ENCODE assay signal across 8 mouse cellular contexts in genomic region chr5:31527117-31527680, GRCm38 (mm10). TPM values are rescaled to one million over a fixed set of nuclear protein-coding genes. Genes with fewer than 3 reads are reported as not detected.
DNase-seq lines count a peak whose midpoint lies in the region; ATAC-seq lines count a peak whose summit lies in the region.

No protein-coding gene starts in this region.

- H3K4me3 ChIP-seq in limb, embryonic 13.5 days: peak overlapping the region; percentile 97
- H3K4me3 ChIP-seq in neural tube, embryonic 15.5 days (replicated peaks): peak overlapping the region; percentile 95

- H3K36me3 ChIP-seq in limb, embryonic 13.5 days: peaks cover 35% of the 10 kb centered on the region
- H3K36me3 ChIP-seq in neural tube, embryonic 15.5 days: peaks cover 41% of the 10 kb centered on the region

- H3K9me3 ChIP-seq in limb, embryonic 13.5 days: no peaks in the 10 kb centered on the region
- no peaks in the 10 kb centered on the region for H3K9me3 ChIP-seq in neural tube, embryonic 15.5 days (replicated peaks)

- DNase-seq in heart, adult 11 months: peak; percentile 88
- no peak for DNase-seq in heart, adult 18-20 months
- DNase-seq in CD4-positive, CD25-positive, alpha-beta regulatory T cell, adult 2 months (ENCODE audit: low read depth, low spot score): peak; percentile 34
- no peak for DNase-seq in cerebellum, postnatal 10 days
- DNase-seq in thymus, postnatal 0 days (ENCODE audit: low spot score): no peak

- H3K4me1 ChIP-seq in limb, embryonic 13.5 days: peaks cover 26% of the 10 kb centered on the region
- peaks cover 46% of the 10 kb centered on the region for H3K4me1 ChIP-seq in neural tube, embryonic 15.5 days

- peak; percentile 56 for ATAC-seq in erythroid progenitor cell, adult 5-6 weeks (replicated peaks; ENCODE audit: low FRiP score, poor library complexity, severe bottlenecking)
- no peak for ATAC-seq in limb, embryonic 13.5 days (ENCODE audit: low FRiP score, low read depth)
- peak; percentile 76 for ATAC-seq in neural tube, embryonic 15.5 days (ENCODE audit: low FRiP score)

- peak overlapping the region; percentile 86 for H3K27ac ChIP-seq in limb, embryonic 13.5 days
- H3K27ac ChIP-seq in neural tube, embryonic 15.5 days (replicated peaks): peak overlapping the region; percentile 88

- no peaks in the 10 kb centered on the region for H3K27me3 ChIP-seq in limb, embryonic 13.5 days
- H3K27me3 ChIP-seq in neural tube, embryonic 15.5 days (replicated peaks): no peaks in the 10 kb centered on the region

- peak overlapping the region; percentile 85 for H3K4me2 ChIP-seq in limb, embryonic 13.5 days (replicated peaks)
- peak overlapping the region; percentile 97 for H3K4me2 ChIP-seq in neural tube, embryonic 15.5 days

- peak overlapping the region; percentile 91 for H3K9ac ChIP-seq in limb, embryonic 13.5 days
- peak overlapping the region; percentile 86 for H3K9ac ChIP-seq in neural tube, embryonic 15.5 days (replicated peaks)

- 2% methylated on average over 40 of the region's 40 CpGs for WGBS in limb, embryonic 13.5 days
- 4% methylated on average over 40 of the region's 40 CpGs for WGBS in neural tube, embryonic 15.5 days

RNA-seq across cellular contexts. Expression of gene Slc4a1ap, which starts 0.4 kb away (rescaled TPM):
- 10 to 100 TPM; 20.8 to 21.7 TPM for total RNA-seq in heart, adult 18-20 months (2021)
- total RNA-seq in erythroid progenitor cell, adult 5-6 weeks (2015; ENCODE audit: low replicate concordance): 17.3 and 39.8 TPM in 2 replicates
- 29.6 and 41.9 TPM in 2 replicates for total RNA-seq in erythroid progenitor cell, adult 5-6 weeks (2017; ENCODE audit: low replicate concordance)
- 37.0 and 38.6 TPM in 2 replicates for polyA plus RNA-seq in limb, embryonic 13.5 days (2015; fragmentation: Nextera tagmentation; extraction: Ambion mirVana)
- polyA plus RNA-seq in neural tube, embryonic 15.5 days (2015; fragmentation: Nextera tagmentation; extraction: Ambion mirVana): 32.4 and 38.1 TPM in 2 replicates
- polyA plus RNA-seq in thymus, postnatal 0 days (2015; fragmentation: Nextera tagmentation; extraction: Ambion mirVana): 20.7 and 31.6 TPM in 2 replicates

RNA-seq across cellular contexts. Expression of gene Supt7l, which starts 0.4 kb away (rescaled TPM):
- total RNA-seq in heart, adult 18-20 months (2021): 10 to 100 TPM; 13.0 to 13.9 TPM
- 12.6 TPM in 2 replicates for total RNA-seq in erythroid progenitor cell, adult 5-6 weeks (2015; ENCODE audit: low replicate concordance)
- 5.9 and 14.6 TPM in 2 replicates for total RNA-seq in erythroid progenitor cell, adult 5-6 weeks (2017; ENCODE audit: low replicate concordance)
- polyA plus RNA-seq in limb, embryonic 13.5 days (2015; fragmentation: Nextera tagmentation; extraction: Ambion mirVana): 30.8 and 31.2 TPM in 2 replicates
- 25.5 and 26.0 TPM in 2 replicates for polyA plus RNA-seq in neural tube, embryonic 15.5 days (2015; fragmentation: Nextera tagmentation; extraction: Ambion mirVana)
- 13.9 and 17.0 TPM in 2 replicates for polyA plus RNA-seq in thymus, postnatal 0 days (2015; fragmentation: Nextera tagmentation; extraction: Ambion mirVana)

RNA-seq across cellular contexts. Expression of gene Gpn1, which starts 32.7 kb away (rescaled TPM):
- total RNA-seq in heart, adult 18-20 months (2021): 10 to 100 TPM; 25.4 to 26.0 TPM
- total RNA-seq in erythroid progenitor cell, adult 5-6 weeks (2015; ENCODE audit: low replicate concordance): 1.3 and 6.1 TPM in 2 replicates
- total RNA-seq in erythroid progenitor cell, adult 5-6 weeks (2017; ENCODE audit: low replicate concordance): 1.4 TPM in 1 of 2 replicates, not detected in the other
- 72.5 and 81.6 TPM in 2 replicates for polyA plus RNA-seq in limb, embryonic 13.5 days (2015; fragmentation: Nextera tagmentation; extraction: Ambion mirVana)
- 76.5 and 80.8 TPM in 2 replicates for polyA plus RNA-seq in neural tube, embryonic 15.5 days (2015; fragmentation: Nextera tagmentation; extraction: Ambion mirVana)
- polyA plus RNA-seq in thymus, postnatal 0 days (2015; fragmentation: Nextera tagmentation; extraction: Ambion mirVana): 35.4 and 35.6 TPM in 2 replicates

RNA-seq across cellular contexts. Expression of gene 4930548H24Rik, which starts 41.7 kb away (rescaled TPM):
- total RNA-seq in heart, adult 18-20 months (2021): not detected
- total RNA-seq in erythroid progenitor cell, adult 5-6 weeks (2015; ENCODE audit: low replicate concordance): not detected in 2 replicates
- not detected in 2 replicates for total RNA-seq in erythroid progenitor cell, adult 5-6 weeks (2017; ENCODE audit: low replicate concordance)
- 0.11 and 0.13 TPM in 2 replicates for polyA plus RNA-seq in limb, embryonic 13.5 days (2015; fragmentation: Nextera tagmentation; extraction: Ambion mirVana)
- not detected in 2 replicates for polyA plus RNA-seq in neural tube, embryonic 15.5 days (2015; fragmentation: Nextera tagmentation; extraction: Ambion mirVana)
- polyA plus RNA-seq in thymus, postnatal 0 days (2015; fragmentation: Nextera tagmentation; extraction: Ambion mirVana): 0.09 and 0.16 TPM in 2 replicates

Comparison
In these comparisons a context has a peak if more than half of its experiments do, and no peak if none do; other contexts are left out.
1. DNase-seq: peak in heart, adult 11 months (single experiment) and CD4-positive, CD25-positive, alpha-beta regulatory T cell, adult 2 months (single experiment); none in heart, adult 18-20 months (0 of 2), cerebellum, postnatal 10 days (0 of 2) and thymus, postnatal 0 days (single experiment).